Mouse (Mus musculus) kidney, postnatal 0 days (tissue): Measurements from ENCODE around the gene Laptm5. TPM values are rescaled to one million over a fixed set of nuclear protein-coding genes. Genes with fewer than 3 reads are reported as not detected.
A peak's percentile ranks its signal among the peaks of the same experiment; 100 is the strongest.

ENCODE experiments used
- ATAC-seq: fragments of 200-750 bp; cut with Nextera tagmentation; replicated peaks from 2 replicates; pipeline ENCODE4 v1.8.0; 2017; ENCODE audit warnings: low read depth, moderate number of reproducible peaks, moderate TSS enrichment, moderate library complexity; ENCODE audit not compliant: low FRiP score
- DNase-seq: peaks from one replicate; pipeline ENCODE4 v3.0.0-alpha.2; 2016; ENCODE audit warnings: low spot score
- H3K27ac ChIP-seq: fragments of 300-500 bp; sonication (generic); 2 replicates; pipeline ENCODE4 v1.5.1; 2014; ENCODE audit warnings: mild to moderate bottlenecking
- H3K27me3 ChIP-seq: fragments of 300-500 bp; sonication (generic); 2 replicates; pipeline ENCODE4 v1.6.1; 2014; ENCODE audit warnings: low read length, mixed read lengths; ENCODE audit not compliant: insufficient read depth
- H3K36me3 ChIP-seq: fragments of 300-500 bp; sonication (generic); 2 replicates; pipeline ENCODE4 v1.6.1; 2014; ENCODE audit warnings: low read length, mixed read lengths; ENCODE audit not compliant: insufficient read depth
- H3K4me1 ChIP-seq: fragments of 300-500 bp; sonication (generic); replicated peaks from 2 replicates; pipeline ENCODE4 v1.6.1; 2014; ENCODE audit warnings: antibody characterized with exemption, low read length, mixed read lengths; ENCODE audit not compliant: insufficient read depth
- H3K4me2 ChIP-seq: fragments of 300-500 bp; sonication (generic); 2 replicates; pipeline ENCODE4 v1.6.1; 2014; ENCODE audit warnings: mild to moderate bottlenecking, low read length, moderate library complexity, mixed read lengths
- H3K4me3 ChIP-seq: fragments of 300-500 bp; sonication (generic); replicated peaks from 2 replicates; pipeline ENCODE4 v1.5.1; 2014; ENCODE audit warnings: low read depth, low read length
- H3K9ac ChIP-seq: fragments of 300-500 bp; sonication (generic); 2 replicates; pipeline ENCODE4 v1.6.1; 2014; ENCODE audit warnings: low read depth, low read length
- H3K9me3 ChIP-seq: fragments of 300-500 bp; sonication (generic); replicated peaks from 2 replicates; pipeline ENCODE4 v1.6.1; 2016; ENCODE audit warnings: low read length, inconsistent platforms, mixed read lengths
- CTCF ChIP-seq: IDR thresholded peaks from 2 replicates; pipeline ENCODE4 v1.5.1; 2016; ENCODE audit warnings: antibody characterized with exemption, low read depth, mild to moderate bottlenecking, moderate library complexity
- WGBS: fragments of 180-500 bp; shearing (Covaris S2); extraction: QIAGEN DNeasy Blood & Tissue Kit; methylation state at CpG from one replicate; pipeline ENCODE4 v1.1.7; 2014; 5-methylcytosine and 5-hydroxymethylcytosine counted together
- polyA plus RNA-seq: library from polyadenylated mRNA; unstranded; fragments of >200 nt; fragmentation: Nextera tagmentation; extraction: Ambion mirVana; gene quantifications from 2 replicates; pipeline ENCODE4 v1.2.1, GENCODE M21; 2015

The Laptm5 gene
- polyA plus RNA-seq, 1 experiment from 2014 or later = 26.8 TPM

DNA sequence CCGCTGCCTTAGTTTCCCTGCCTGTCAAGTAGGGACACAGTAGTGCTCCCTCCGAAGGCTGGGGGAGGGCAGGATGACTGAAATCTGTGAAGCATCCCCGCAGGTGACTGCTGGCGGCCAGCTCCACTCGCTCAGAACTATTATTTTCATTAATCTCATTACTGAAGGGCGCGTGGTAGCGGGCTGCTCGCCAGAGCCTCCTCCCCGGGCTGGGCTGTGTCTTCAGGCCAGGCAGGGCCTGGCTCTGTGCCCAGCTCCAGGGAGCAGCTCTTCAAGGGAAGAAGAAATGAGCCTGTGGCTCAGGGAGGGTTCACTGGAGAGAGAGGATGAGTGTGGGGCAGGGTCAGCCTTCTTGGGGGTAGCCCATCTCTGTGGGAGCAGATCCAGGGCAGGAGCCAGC, 38.3 kb upstream of the Laptm5 start:
- Histone ChIP-seq H3K36me3 (no peaks in the 10 kb centered on the region), H3K4me2 (no peak overlapping the region), H3K9ac (no peak overlapping the region), H3K27me3 (peaks cover 5% of the 10 kb centered on the region; the same call in 1 of the 2 replicates), H3K4me3 (no peak overlapping the region), H3K9me3 (no peaks in the 10 kb centered on the region), H3K4me1 (0 out of 2 replicates have a peak, but pooled peaks cover 6% of the 10 kb centered on the region), H3K27ac (no peak overlapping the region)
- TF ChIP-seq CTCF = no peak
- ATAC-seq (no peak), DNase-seq (peak; percentile 82)
- WGBS = 12% methylated on average over 10 of the region's 10 CpGs

DNA sequence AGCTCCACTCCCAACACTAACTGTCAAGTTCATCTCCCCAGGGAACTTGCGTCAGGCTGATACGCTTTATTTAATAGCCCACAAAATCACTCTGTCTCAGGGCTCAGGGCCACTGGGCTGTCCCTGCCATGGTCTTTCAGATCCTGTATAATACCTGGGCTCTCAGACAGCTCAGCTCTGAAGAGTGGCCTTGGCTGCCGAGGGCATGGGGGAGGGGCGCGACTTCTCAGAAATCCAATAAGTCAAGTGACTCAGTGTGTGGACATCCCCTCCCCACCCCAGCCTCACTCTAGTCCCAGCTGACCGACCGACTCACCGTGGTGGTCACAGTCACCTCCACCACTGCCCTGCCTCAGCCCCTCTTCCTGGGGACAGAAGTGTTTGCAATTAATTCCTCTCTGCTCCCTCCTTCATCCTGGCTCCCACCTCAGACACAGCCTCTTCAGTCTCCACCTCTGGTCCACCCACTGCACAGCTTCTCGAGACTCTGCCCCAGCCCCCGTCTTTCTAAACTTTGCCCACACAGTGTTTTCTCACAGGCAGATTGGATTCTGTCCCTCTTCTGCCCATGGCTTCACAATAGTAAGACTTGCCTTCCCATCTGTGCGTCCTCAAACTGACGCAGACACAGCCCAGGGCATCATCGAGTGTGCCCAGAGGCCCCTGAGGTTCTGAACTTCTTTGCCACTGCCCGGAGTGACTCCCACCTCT, 36.8 kb upstream of the Laptm5 start:
- Histone ChIP-seq H3K9ac (no peak overlapping the region), H3K27ac (no peak overlapping the region), H3K4me1 (0 out of 2 replicates have a peak, but pooled peaks cover 6% of the 10 kb centered on the region), H3K4me3 (no peak overlapping the region), H3K36me3 (no peaks in the 10 kb centered on the region), H3K4me2 (no peak overlapping the region), H3K9me3 (no peaks in the 10 kb centered on the region), H3K27me3 (peaks cover 5% of the 10 kb centered on the region; the same call in 1 of the 2 replicates)
- ATAC-seq (0 out of 2 replicates have a peak, but pooled peaks have one; percentile 38), DNase-seq (no peak)
- WGBS = 35% methylated on average over 14 of the region's 14 CpGs
- TF ChIP-seq CTCF = no peak

- Histone ChIP-seq H3K27ac (no peak overlapping the region), H3K9me3 (no peaks in the 10 kb centered on the region), H3K4me2 (peak overlapping the region; percentile 48), H3K36me3 (no peaks in the 10 kb centered on the region), H3K4me3 (no peak overlapping the region), H3K9ac (0 out of 2 replicates have a peak overlapping the region, but pooled peaks have one; percentile 23), H3K27me3 (peaks cover 5% of the 10 kb centered on the region; the same call in 1 of the 2 replicates), H3K4me1 (0 out of 2 replicates have a peak, but pooled peaks cover 6% of the 10 kb centered on the region)
- ATAC-seq = peak; percentile 38; the same call in 1 of the 2 replicates
- 2% methylated on average over 19 of the region's 21 CpGs for WGBS
- TF ChIP-seq CTCF = peak; percentile 95
- peak; percentile 95 for DNase-seq
Measured at GRCm38 (mm10) chr4:130878273-130879047, 34.5 kb upstream of the Laptm5 start.

DNA sequence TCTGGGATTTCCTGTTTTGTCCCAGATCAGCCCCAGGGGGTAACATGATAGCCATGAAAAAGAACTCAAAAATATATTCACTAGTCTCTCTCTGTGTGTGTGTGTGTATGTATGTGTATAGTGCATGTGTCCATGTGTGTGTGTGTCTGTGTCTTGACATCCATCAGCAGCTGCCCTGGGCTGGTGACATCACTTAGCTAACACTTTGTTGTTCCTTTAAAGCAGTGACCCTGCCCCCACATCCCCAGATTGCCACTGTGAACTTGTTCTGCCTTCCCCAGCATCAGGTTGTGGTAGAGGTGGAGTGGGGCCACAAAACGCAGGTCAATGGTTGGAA, 33.9 kb upstream of the Laptm5 start:
- no peak for ATAC-seq

GRCm38 (mm10) chr4:130881336-130881735, 31.6 kb upstream of the Laptm5 start:
- no peaks in the 10 kb centered on the region for H3K36me3 ChIP-seq
- H3K4me1 ChIP-seq = 0 out of 2 replicates have a peak, but pooled peaks cover 3% of the 10 kb centered on the region
- H3K4me2 ChIP-seq = no peak overlapping the region
- H3K27me3 ChIP-seq = peaks cover 5% of the 10 kb centered on the region; the same call in 1 of the 2 replicates
- no peak overlapping the region for H3K4me3 ChIP-seq
- WGBS = 57% methylated on average over 5 of the region's 5 CpGs
- no peak for TF ChIP-seq CTCF
- ATAC-seq (no peak), DNase-seq (no peak)
- H3K27ac ChIP-seq = no peak overlapping the region
- no peaks in the 10 kb centered on the region for H3K9me3 ChIP-seq
- H3K9ac ChIP-seq = no peak overlapping the region

More for the DNA sequence above, 33.9 kb upstream of the Laptm5 start:
- peaks cover 5% of the 10 kb centered on the region; the same call in 1 of the 2 replicates for H3K27me3 ChIP-seq
- H3K36me3 ChIP-seq = no peaks in the 10 kb centered on the region
- no peak for DNase-seq
- 52% methylated on average over 1 of the region's 1 CpGs for WGBS
- no peaks in the 10 kb centered on the region for H3K9me3 ChIP-seq
- no peak for TF ChIP-seq CTCF
- H3K27ac ChIP-seq = no peak overlapping the region
- 0 out of 2 replicates have a peak, but pooled peaks cover 6% of the 10 kb centered on the region for H3K4me1 ChIP-seq
- H3K4me3 ChIP-seq = no peak overlapping the region
- 0 out of 2 replicates have a peak overlapping the region, but pooled peaks have one; percentile 23 for H3K9ac ChIP-seq
- peak overlapping the region; percentile 48; the same call in 1 of the 2 replicates for H3K4me2 ChIP-seq

DNA sequence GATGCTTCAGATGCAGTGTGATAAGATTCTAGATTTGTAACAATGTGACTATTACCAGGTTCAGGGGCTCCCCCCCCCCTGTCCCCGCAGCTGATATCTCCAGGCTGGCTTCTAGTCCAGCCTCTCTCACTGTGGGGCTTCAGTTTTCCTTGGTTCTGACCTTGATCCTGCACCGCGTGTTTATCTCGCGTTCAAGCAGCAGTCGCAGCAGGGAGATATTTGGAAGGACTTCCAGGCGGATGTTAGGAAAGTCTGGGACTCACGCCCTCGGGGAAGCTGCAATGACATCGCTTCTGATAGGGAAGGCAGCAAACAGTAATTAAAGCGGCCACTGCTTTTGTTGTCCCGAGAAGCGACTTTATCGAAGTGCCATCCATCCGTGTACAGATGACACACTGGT, 30.2 kb upstream of the Laptm5 start:
- H3K9ac ChIP-seq = no peak overlapping the region
- ATAC-seq (no peak), DNase-seq (no peak)
- H3K27me3 ChIP-seq = no peaks in the 10 kb centered on the region
- no peak for TF ChIP-seq CTCF
- H3K4me2 ChIP-seq = no peak overlapping the region
- no peak overlapping the region for H3K4me3 ChIP-seq
- H3K9me3 ChIP-seq = no peaks in the 10 kb centered on the region
- no peaks in the 10 kb centered on the region for H3K36me3 ChIP-seq
- 0 out of 2 replicates have a peak, but pooled peaks cover 3% of the 10 kb centered on the region for H3K4me1 ChIP-seq
- 74% methylated on average over 15 of the region's 15 CpGs for WGBS
- no peak overlapping the region for H3K27ac ChIP-seq
